Mouse (Mus musculus) lung, postnatal 4 days (tissue): ENCODE results near the gene Kel.
A peak's percentile ranks its signal among the peaks of the same experiment; 100 is the strongest.

ENCODE experiments used
- DNase-seq, 2 experiments: peaks; one replicate each; pipeline ENCODE4 v3.0.0; 2021

The Kel gene

GRCm38 (mm10) chr6:41643227-41643626, 60.9 kb downstream of the Kel start:
- DNase-seq = peak; percentile 53 to 72

- no peak for DNase-seq
These were observed 61.4 kb downstream of the Kel start for GRCm38 (mm10) chr6:41642765-41643164.

DNA sequence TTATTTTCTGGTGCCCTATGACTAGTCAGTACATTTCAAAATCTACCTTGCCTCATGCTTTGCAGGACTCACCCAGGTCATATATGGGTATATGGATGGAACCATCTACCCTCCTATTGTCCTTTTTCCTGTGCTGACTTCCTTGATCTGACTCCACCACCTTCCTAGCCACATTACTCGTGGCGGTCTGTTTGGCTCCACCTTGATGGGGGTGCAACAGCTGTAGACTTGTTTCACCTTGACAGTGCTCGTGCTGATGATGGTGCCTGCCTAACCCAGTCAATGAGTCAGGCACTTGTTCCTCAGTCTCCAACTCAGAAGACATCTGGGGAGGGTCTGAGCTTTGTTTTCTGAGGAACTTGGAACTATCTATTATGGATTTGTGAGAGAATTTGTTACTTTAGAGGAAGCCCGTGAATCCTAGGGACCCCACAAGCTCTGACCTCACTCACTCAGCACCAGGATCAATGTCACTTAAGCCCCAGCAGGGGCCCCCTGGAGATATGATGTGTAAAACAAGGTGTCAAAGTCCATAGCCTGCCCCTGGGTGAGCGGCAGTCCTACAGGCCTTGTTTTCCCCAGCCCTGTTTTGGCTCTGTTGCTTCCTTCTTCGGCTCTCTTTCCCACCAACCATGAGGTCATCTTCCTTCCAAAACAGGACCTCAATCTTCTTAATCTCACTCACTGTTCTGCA, 62.8 kb downstream of the Kel start:
- no peak for DNase-seq

DNA sequence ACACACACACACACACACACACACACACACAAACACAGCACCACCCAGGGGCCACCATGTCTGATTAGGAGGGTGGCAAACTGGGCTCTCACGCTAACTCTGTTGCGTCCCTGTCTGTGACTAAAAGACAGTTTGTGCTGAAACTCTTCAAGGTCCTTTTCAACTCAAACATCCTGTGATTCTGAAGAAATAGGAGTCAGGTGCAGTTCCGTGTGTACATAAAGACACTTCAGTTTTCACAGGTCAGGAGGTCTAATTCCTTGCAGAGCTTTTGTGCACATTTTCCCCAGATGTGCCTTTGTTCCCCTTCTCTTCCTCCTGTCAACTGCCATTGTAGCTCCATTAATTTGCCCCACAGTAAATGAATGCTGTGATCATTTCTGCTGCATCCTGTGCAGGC, 63.7 kb downstream of the Kel start:
- no peak for DNase-seq

DNA sequence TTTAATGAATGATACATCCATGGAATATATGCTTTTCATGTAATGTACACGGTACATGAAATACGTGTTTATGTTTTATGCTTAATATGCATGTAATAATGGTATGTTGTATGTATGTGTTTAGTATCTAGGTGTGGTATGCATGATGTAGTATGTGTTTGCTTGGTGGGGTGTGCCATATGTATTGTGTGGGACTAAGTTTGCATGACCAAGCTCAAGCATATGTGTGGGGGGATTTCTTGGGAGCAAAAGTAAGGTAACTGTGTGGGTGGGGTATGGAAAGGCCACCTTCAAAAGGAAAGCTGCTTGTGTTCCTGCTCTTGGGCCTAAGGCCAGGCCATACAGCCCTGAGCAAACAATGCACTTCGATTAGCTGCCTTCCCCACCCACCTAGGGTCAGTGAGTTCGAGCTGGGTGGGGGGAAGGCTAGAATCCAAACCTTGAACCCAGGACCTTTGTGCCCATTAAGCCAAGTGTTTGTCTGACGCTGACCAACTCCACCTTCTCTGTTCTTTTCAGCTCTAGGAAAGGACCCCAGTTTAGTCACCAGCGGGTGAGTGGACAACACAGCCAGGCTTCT, 66.1 kb downstream of the Kel start:
- DNase-seq = no peak

DNA sequence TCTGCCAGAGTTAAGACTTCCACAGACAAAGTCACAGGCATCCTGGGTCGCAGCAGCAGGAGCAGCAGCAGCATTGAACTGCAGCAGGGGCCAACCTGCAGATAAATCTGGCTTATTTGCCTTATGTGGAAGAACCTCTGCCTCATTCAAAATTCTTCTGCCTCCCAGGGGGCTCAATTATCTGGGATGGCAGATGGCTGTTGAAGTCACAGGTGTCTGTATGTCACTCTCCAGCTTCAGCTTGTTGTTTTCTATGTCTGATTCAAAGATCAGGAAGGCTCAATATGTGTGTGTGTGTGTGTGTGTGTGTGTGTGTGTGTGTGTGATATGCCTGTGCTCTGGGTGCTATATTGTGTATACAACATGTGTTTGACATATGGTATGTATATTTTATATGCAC, 66.7 kb downstream of the Kel start:
- DNase-seq = no peak
